Mouse (Mus musculus): Measurements from ENCODE around the gene Tor3a.

DNA sequence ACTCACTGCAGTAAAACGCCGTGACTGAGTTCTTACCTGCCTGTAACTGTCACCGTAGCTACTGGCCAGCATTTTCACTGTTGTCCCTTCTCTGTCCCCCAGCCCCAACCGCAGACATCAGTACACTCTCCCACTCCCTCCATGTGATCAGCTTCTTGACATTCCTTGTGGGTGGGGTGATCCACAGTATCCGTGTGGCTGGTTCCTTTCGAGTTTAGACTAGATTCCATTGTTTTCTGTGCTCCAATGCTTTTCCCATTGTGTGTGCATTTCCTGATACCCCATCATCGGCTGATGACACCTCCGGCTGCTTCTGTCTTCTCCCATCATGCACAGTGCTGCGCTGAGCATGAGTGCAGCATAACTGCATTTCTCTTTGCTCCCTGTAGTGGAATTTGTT is 23.5 kb downstream of the Tor3a start:
- TF ChIP-seq CTCF (conservative IDR thresholded peaks at IDR 0.05; ENCODE audit: insufficient read depth, insufficient read length, low read depth, low read length): no peak
- no peak for TF ChIP-seq POLR2A (IDR thresholded peaks at IDR 0.05; ENCODE audit: low read depth, low read length)

All from kidney, adult 2 months (tissue).